Mouse (Mus musculus) stomach, embryonic 16.5 days (tissue): Measurements from ENCODE around the gene Focad. TPM values are rescaled to one million over a fixed set of nuclear protein-coding genes. Genes with fewer than 3 reads are reported as not detected.
"Not testable (repeated sequence)": the region's sequence is repeated elsewhere in the genome, so short reads cannot be mapped to it uniquely, and the experiment has no call there.

Experiments used
- ATAC-seq: fragments of 200-750 bp; cut with Nextera tagmentation; 2 replicates; pipeline ENCODE4 v1.8.0; 2017; ENCODE audit warnings: moderate number of reproducible peaks, moderate TSS enrichment; ENCODE audit not compliant: insufficient read depth, low FRiP score
- H3K27ac ChIP-seq: fragments of 300-500 bp; sonication (generic); 2 replicates; pipeline ENCODE4 v1.5.1; 2014; ENCODE audit warnings: low read length
- H3K27me3 ChIP-seq: fragments of 300-500 bp; sonication (generic); 2 replicates; pipeline ENCODE4 v1.6.1; 2014; ENCODE audit warnings: low read length, control low read depth, mixed read lengths; ENCODE audit not compliant: control insufficient read depth, insufficient read depth
- H3K36me3 ChIP-seq: fragments of 300-500 bp; sonication (generic); 2 replicates; pipeline ENCODE4 v1.6.1; 2014; ENCODE audit warnings: low read length; ENCODE audit not compliant: control insufficient read depth, insufficient read depth
- H3K4me1 ChIP-seq: fragments of 300-500 bp; sonication (generic); 2 replicates; pipeline ENCODE4 v1.6.1; 2014; ENCODE audit warnings: low read length, control low read depth, mixed read lengths; ENCODE audit not compliant: control insufficient read depth, insufficient read depth
- H3K4me2 ChIP-seq: fragments of 300-500 bp; sonication (generic); 2 replicates; pipeline ENCODE4 v1.6.1; 2014; ENCODE audit warnings: low read depth, low read length, mixed read lengths
- H3K4me3 ChIP-seq: fragments of 300-500 bp; sonication (generic); replicated peaks from 2 replicates; pipeline ENCODE4 v1.5.1; 2014; ENCODE audit warnings: mild to moderate bottlenecking, low read length
- H3K9ac ChIP-seq: fragments of 300-500 bp; sonication (generic); 2 replicates; pipeline ENCODE4 v1.6.1; 2014; ENCODE audit warnings: low read length
- H3K9me3 ChIP-seq: fragments of 300-500 bp; sonication (generic); replicated peaks from 2 replicates; pipeline ENCODE4 v1.6.1; 2016; ENCODE audit warnings: low read length, control low read depth; ENCODE audit not compliant: control insufficient read depth
- WGBS: fragments of 180-500 bp; shearing (Covaris S2); extraction: QIAGEN DNeasy Blood & Tissue Kit; methylation state at CpG from one replicate; pipeline ENCODE4 v1.1.7; 2014; 5-methylcytosine and 5-hydroxymethylcytosine counted together
- polyA plus RNA-seq: library from polyadenylated mRNA; unstranded; fragments of >200 nt; fragmentation: Nextera tagmentation; extraction: Ambion mirVana; gene quantifications from 2 replicates; pipeline ENCODE4 v1.2.1, GENCODE M21; 2015

Gene Focad
- polyA plus RNA-seq, 1 experiment from 2014 or later = 14.9 TPM

GRCm38 (mm10) chr4:88357431-88357830 lies 263.0 kb downstream of the Focad start:
- Histone ChIP-seq H3K4me2 (no peak overlapping the region), H3K27ac (no peak overlapping the region), H3K27me3 (no peaks in the 10 kb centered on the region), H3K36me3 (no peaks in the 10 kb centered on the region), H3K9ac (no peak overlapping the region), H3K9me3 (no peaks in the 10 kb centered on the region), H3K4me1 (no peaks in the 10 kb centered on the region), H3K4me3 (no peak overlapping the region)
- 80% methylated on average over 3 of the region's 3 CpGs for WGBS
- no peak for ATAC-seq

- Histone ChIP-seq H3K9ac (no peak overlapping the region), H3K27me3 (no peaks in the 10 kb centered on the region), H3K4me1 (no peaks in the 10 kb centered on the region), H3K36me3 (no peaks in the 10 kb centered on the region), H3K4me2 (no peak overlapping the region), H3K9me3 (no peaks in the 10 kb centered on the region), H3K4me3 (no peak overlapping the region), H3K27ac (no peak overlapping the region)
- ATAC-seq = no peak
- WGBS = 84% methylated on average over 6 of the region's 6 CpGs
Observed at GRCm38 (mm10) chr4:88369951-88370350, 275.5 kb downstream of the Focad start.

GRCm38 (mm10) chr4:88370819-88371218 lies 276.4 kb downstream of the Focad start:
- no peaks in the 10 kb centered on the region for H3K36me3 ChIP-seq
- no peak overlapping the region for H3K4me2 ChIP-seq
- ATAC-seq = no peak
- WGBS = 90% methylated on average over 8 of the region's 8 CpGs
- no peaks in the 10 kb centered on the region for H3K4me1 ChIP-seq
- no peak overlapping the region for H3K27ac ChIP-seq
- no peaks in the 10 kb centered on the region for H3K27me3 ChIP-seq
- no peaks in the 10 kb centered on the region for H3K9me3 ChIP-seq
- no peak overlapping the region for H3K4me3 ChIP-seq
- H3K9ac ChIP-seq = no peak overlapping the region

DNA sequence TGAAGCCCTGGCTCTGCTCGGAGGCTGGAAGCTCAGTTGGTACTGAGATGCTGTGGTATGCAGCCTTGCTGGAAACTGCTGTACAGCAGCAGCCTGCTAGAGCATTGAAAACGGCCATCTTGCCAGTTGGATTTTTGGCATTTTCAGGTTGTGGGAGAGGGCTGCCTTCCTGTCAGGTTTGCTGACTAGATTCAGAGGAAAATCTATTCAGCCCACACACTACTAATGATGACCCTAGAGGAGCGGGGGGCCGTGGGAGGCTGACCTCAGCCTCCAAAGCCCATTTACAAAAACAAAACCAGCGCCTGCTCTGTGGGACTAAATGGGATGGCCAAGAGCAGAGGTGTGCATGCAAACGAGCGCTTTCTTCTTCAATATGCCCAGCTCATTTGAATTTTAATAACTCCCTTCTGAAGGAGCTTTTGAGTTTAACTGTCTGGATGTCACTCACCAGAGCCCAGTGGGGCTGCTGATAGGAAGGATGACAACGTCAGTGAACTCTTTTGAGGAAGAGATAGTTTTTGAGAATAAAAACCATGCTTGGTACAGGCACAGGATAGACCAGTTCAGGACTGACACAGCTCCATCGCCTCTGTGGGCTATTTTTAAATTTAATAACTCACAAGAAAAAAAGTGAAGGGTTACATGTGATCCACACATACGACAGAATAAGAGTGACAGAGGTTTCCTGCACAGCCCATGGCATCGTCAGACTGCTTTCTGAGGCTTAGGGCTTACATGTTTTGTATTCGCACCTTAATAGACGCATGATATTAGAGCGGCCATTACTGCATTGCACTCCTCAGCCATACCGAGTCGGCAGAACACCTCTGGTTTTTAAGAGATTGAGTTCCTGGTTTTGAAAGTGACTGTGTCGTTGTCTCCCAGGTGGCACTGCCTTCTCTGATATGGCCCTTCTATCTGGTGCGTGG lies 278.1 kb downstream of the Focad start:
- H3K36me3 ChIP-seq = no peaks in the 10 kb centered on the region
- no peak overlapping the region for H3K9ac ChIP-seq
- H3K27me3 ChIP-seq = no peaks in the 10 kb centered on the region
- H3K4me1 ChIP-seq = no peaks in the 10 kb centered on the region
- 81% methylated on average over 18 of the region's 18 CpGs for WGBS
- H3K27ac ChIP-seq = no peak overlapping the region
- H3K4me2 ChIP-seq = no peak overlapping the region
- no peaks in the 10 kb centered on the region for H3K9me3 ChIP-seq
- ATAC-seq = no peak
- H3K4me3 ChIP-seq = no peak overlapping the region

- WGBS = 82% methylated on average over 1 of the region's 1 CpGs
- ATAC-seq = no peak
- no peaks in the 10 kb centered on the region for H3K36me3 ChIP-seq
Observed at GRCm38 (mm10) chr4:88390036-88390435, 295.6 kb downstream of the Focad start.

GRCm38 (mm10) chr4:88390596-88390995 lies 296.2 kb downstream of the Focad start:
- not testable (repeated sequence) for H3K27ac ChIP-seq, ATAC-seq, H3K4me1 ChIP-seq, H3K4me2 ChIP-seq, H3K9ac ChIP-seq, H3K4me3 ChIP-seq, H3K9me3 ChIP-seq, H3K27me3 ChIP-seq, H3K36me3 ChIP-seq
- 75% methylated on average over 1 of the region's 1 CpGs for WGBS

More at GRCm38 (mm10) chr4:88390036-88390435, 295.6 kb downstream of the Focad start:
- Histone ChIP-seq H3K4me3 (no peak overlapping the region), H3K4me2 (no peak overlapping the region), H3K9me3 (no peaks in the 10 kb centered on the region), H3K9ac (no peak overlapping the region), H3K27me3 (no peaks in the 10 kb centered on the region), H3K4me1 (no peaks in the 10 kb centered on the region), H3K27ac (no peak overlapping the region)

DNA sequence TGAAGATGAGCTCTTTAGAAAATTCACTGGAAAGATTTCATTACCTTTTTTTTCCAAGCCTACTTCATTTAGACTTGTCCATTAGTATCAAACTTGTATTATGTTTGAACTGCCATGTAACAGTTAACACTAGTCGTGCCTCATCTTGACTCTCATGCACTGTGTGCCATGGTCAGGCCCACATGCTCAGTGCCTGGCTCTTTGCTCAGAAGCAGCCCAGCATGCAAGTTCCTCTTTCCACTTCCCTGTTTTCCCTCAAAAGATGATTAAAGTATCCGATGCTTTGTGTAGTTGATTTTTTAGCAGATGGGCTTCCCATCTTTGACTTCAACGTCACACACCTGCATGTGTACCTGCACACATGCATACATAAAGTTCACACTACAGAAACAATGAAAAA lies 301.3 kb downstream of the Focad start:
- 90% methylated on average over 3 of the region's 3 CpGs for WGBS
- Histone ChIP-seq H3K36me3 (no peaks in the 10 kb centered on the region), H3K9me3 (no peaks in the 10 kb centered on the region), H3K4me3 (no peak overlapping the region), H3K4me2 (no peak overlapping the region), H3K27me3 (no peaks in the 10 kb centered on the region), H3K9ac (no peak overlapping the region), H3K4me1 (0 out of 2 replicates have a peak, but pooled peaks cover 7% of the 10 kb centered on the region), H3K27ac (no peak overlapping the region)
- ATAC-seq = no peak

- Histone ChIP-seq H3K27me3 (no peaks in the 10 kb centered on the region), H3K4me1 (0 out of 2 replicates have a peak, but pooled peaks cover 7% of the 10 kb centered on the region), H3K4me2 (no peak overlapping the region), H3K27ac (peak overlapping the region; percentile 53; the same call in 1 of the 2 replicates), H3K9me3 (no peaks in the 10 kb centered on the region), H3K36me3 (no peaks in the 10 kb centered on the region), H3K4me3 (no peak overlapping the region), H3K9ac (no peak overlapping the region)
- WGBS = 46% methylated on average over 6 of the region's 6 CpGs
- ATAC-seq = peak; percentile 33; the same call in 1 of the 2 replicates
Observed at GRCm38 (mm10) chr4:88396995-88397521, 302.6 kb downstream of the Focad start.

DNA sequence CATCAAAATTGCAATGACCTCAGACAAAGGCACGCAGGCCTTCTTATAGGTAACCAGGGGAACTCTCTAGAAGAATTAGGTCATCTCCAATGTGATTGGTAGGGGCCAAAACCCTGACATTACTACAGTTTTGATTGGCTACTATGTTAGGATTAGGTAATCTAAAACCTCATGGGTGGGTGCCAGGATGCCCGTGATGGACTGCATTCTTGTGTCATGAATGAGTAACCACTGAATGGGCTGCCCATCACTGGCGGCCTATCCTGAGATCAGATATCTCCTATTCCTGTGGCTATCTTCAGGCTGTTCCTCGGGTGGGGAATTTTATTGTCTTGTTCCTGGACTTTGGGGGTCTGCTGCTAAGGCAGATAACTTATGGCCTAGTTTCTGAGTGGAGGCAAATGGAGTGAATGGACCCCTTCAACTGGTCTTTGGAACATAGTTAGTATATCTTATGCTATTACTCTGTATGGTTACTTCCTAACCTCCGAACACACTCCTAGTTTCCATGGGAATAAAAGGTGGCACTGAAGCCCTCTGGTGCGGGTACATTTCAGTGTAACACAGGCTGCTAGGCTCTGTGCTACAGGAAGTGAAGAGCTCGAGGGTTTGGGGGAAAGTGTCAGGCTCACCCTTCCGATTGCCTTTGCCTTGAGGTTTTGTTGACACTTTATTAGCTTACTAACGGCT lies 306.0 kb downstream of the Focad start:
- H3K4me3 ChIP-seq = no peak overlapping the region
- ATAC-seq = no peak
- H3K9me3 ChIP-seq = no peaks in the 10 kb centered on the region
- H3K4me1 ChIP-seq = 0 out of 2 replicates have a peak, but pooled peaks cover 7% of the 10 kb centered on the region
- no peaks in the 10 kb centered on the region for H3K36me3 ChIP-seq
- no peak overlapping the region for H3K9ac ChIP-seq
- no peak overlapping the region for H3K27ac ChIP-seq
- H3K27me3 ChIP-seq = no peaks in the 10 kb centered on the region
- H3K4me2 ChIP-seq = no peak overlapping the region
- WGBS = 72% methylated on average over 9 of the region's 9 CpGs
